Mouse (Mus musculus): Measurements from ENCODE around the gene Ppip5k2. TPM values are rescaled to one million over a fixed set of nuclear protein-coding genes. Genes with fewer than 3 reads are reported as not detected.

Ppip5k2 gene
- polyA plus RNA-seq, 1 experiment from 2014 or later: 54.9 TPM

- 88% methylated on average over 11 of the region's 11 CpGs for WGBS
- H3K36me3 ChIP-seq (ENCODE audit: control insufficient read depth, insufficient read depth, low read length): no peaks in the 10 kb centered on the region
- ATAC-seq (ENCODE audit: insufficient read depth, low FRiP score, low TSS enrichment) (no peak), DNase-seq (ENCODE audit: low spot score) (no peak)
- H3K27me3 ChIP-seq (ENCODE audit: control insufficient read depth, insufficient read depth, low read length): no peaks in the 10 kb centered on the region
- no peak overlapping the region for H3K27ac ChIP-seq (ENCODE audit: low read depth, low read length)
- no peak overlapping the region for H3K4me3 ChIP-seq (ENCODE audit: low read depth, low read length)
- H3K4me2 ChIP-seq (ENCODE audit: low read depth): no peak overlapping the region
- H3K9me3 ChIP-seq (ENCODE audit: control insufficient read depth, low read length): no peaks in the 10 kb centered on the region
- no peak overlapping the region for H3K9ac ChIP-seq (ENCODE audit: low read length)
- no peaks in the 10 kb centered on the region for H3K4me1 ChIP-seq (ENCODE audit: control insufficient read depth, insufficient read depth, low read length)
Observed at GRCm38 (mm10) chr1:97785685-97786393, 15.6 kb upstream of the Ppip5k2 start.

GRCm38 (mm10) chr1:97784928-97785327, 14.7 kb upstream of the Ppip5k2 start:
- no peak overlapping the region for H3K4me3 ChIP-seq (ENCODE audit: low read depth, low read length)
- no peaks in the 10 kb centered on the region for H3K9me3 ChIP-seq (ENCODE audit: control insufficient read depth, low read length)
- H3K9ac ChIP-seq (ENCODE audit: low read length): no peak overlapping the region
- no peak overlapping the region for H3K4me2 ChIP-seq (ENCODE audit: low read depth)
- WGBS: 80% methylated on average over 7 of the region's 7 CpGs
- no peak overlapping the region for H3K27ac ChIP-seq (ENCODE audit: low read depth, low read length)
- no peak for ATAC-seq (ENCODE audit: insufficient read depth, low FRiP score, low TSS enrichment)
- no peaks in the 10 kb centered on the region for H3K36me3 ChIP-seq (ENCODE audit: control insufficient read depth, insufficient read depth, low read length)
- no peaks in the 10 kb centered on the region for H3K27me3 ChIP-seq (ENCODE audit: control insufficient read depth, insufficient read depth, low read length)
- no peaks in the 10 kb centered on the region for H3K4me1 ChIP-seq (ENCODE audit: control insufficient read depth, insufficient read depth, low read length)
- DNase-seq (ENCODE audit: low spot score): no peak

- Histone ChIP-seq H3K27ac (ENCODE audit: low read depth, low read length) (no peak overlapping the region), H3K4me1 (ENCODE audit: control insufficient read depth, insufficient read depth, low read length) (no peaks in the 10 kb centered on the region), H3K9me3 (ENCODE audit: control insufficient read depth, low read length) (no peaks in the 10 kb centered on the region), H3K27me3 (ENCODE audit: control insufficient read depth, insufficient read depth, low read length) (no peaks in the 10 kb centered on the region), H3K4me2 (ENCODE audit: low read depth) (no peak overlapping the region), H3K4me3 (ENCODE audit: low read depth, low read length) (no peak overlapping the region), H3K36me3 (ENCODE audit: control insufficient read depth, insufficient read depth, low read length) (no peaks in the 10 kb centered on the region), H3K9ac (ENCODE audit: low read length) (no peak overlapping the region)
- DNase-seq (ENCODE audit: low spot score): no peak
- WGBS: 97% methylated on average over 7 of the region's 7 CpGs
- no peak for ATAC-seq (ENCODE audit: insufficient read depth, low FRiP score, low TSS enrichment)
Observed at GRCm38 (mm10) chr1:97781674-97782073, 11.5 kb upstream of the Ppip5k2 start.

GRCm38 (mm10) chr1:97773973-97774372, 3.8 kb upstream of the Ppip5k2 start:
- Histone ChIP-seq H3K4me1 (ENCODE audit: control insufficient read depth, insufficient read depth, low read length) (peaks cover 3% of the 10 kb centered on the region; the same call in 1 of the 2 replicates), H3K4me3 (ENCODE audit: low read depth, low read length) (no peak overlapping the region), H3K9me3 (ENCODE audit: control insufficient read depth, low read length) (no peaks in the 10 kb centered on the region), H3K4me2 (ENCODE audit: low read depth) (no peak overlapping the region), H3K27me3 (ENCODE audit: control insufficient read depth, insufficient read depth, low read length) (no peaks in the 10 kb centered on the region), H3K36me3 (ENCODE audit: control insufficient read depth, insufficient read depth, low read length) (no peaks in the 10 kb centered on the region), H3K27ac (ENCODE audit: low read depth, low read length) (no peak overlapping the region), H3K9ac (ENCODE audit: low read length) (no peak overlapping the region)
- WGBS: 97% methylated on average over 2 of the region's 2 CpGs
- DNase-seq (ENCODE audit: low spot score) (no peak), ATAC-seq (ENCODE audit: insufficient read depth, low FRiP score, low TSS enrichment) (no peak)

GRCm38 (mm10) chr1:97773362-97773761, 3.2 kb upstream of the Ppip5k2 start:
- no peaks in the 10 kb centered on the region for H3K27me3 ChIP-seq (ENCODE audit: control insufficient read depth, insufficient read depth, low read length)
- no peaks in the 10 kb centered on the region for H3K9me3 ChIP-seq (ENCODE audit: control insufficient read depth, low read length)
- H3K4me3 ChIP-seq (ENCODE audit: low read depth, low read length): no peak overlapping the region
- H3K4me2 ChIP-seq (ENCODE audit: low read depth): no peak overlapping the region
- DNase-seq (ENCODE audit: low spot score): no peak
- H3K9ac ChIP-seq (ENCODE audit: low read length): no peak overlapping the region
- peaks cover 5% of the 10 kb centered on the region; the same call in 1 of the 2 replicates for H3K4me1 ChIP-seq (ENCODE audit: control insufficient read depth, insufficient read depth, low read length)
- no peak for ATAC-seq (ENCODE audit: insufficient read depth, low FRiP score, low TSS enrichment)
- H3K36me3 ChIP-seq (ENCODE audit: control insufficient read depth, insufficient read depth, low read length): no peaks in the 10 kb centered on the region
- H3K27ac ChIP-seq (ENCODE audit: low read depth, low read length): no peak overlapping the region
- 89% methylated on average over 6 of the region's 6 CpGs for WGBS

GRCm38 (mm10) chr1:97771727-97772126, 1.5 kb upstream of the Ppip5k2 start:
- Histone ChIP-seq H3K4me3 (ENCODE audit: low read depth, low read length) (no peak overlapping the region), H3K4me2 (ENCODE audit: low read depth) (no peak overlapping the region), H3K9ac (ENCODE audit: low read length) (no peak overlapping the region), H3K4me1 (ENCODE audit: control insufficient read depth, insufficient read depth, low read length) (peaks cover 5% of the 10 kb centered on the region; the same call in 1 of the 2 replicates), H3K9me3 (ENCODE audit: control insufficient read depth, low read length) (no peaks in the 10 kb centered on the region), H3K36me3 (ENCODE audit: control insufficient read depth, insufficient read depth, low read length) (no peaks in the 10 kb centered on the region), H3K27ac (ENCODE audit: low read depth, low read length) (no peak overlapping the region), H3K27me3 (ENCODE audit: control insufficient read depth, insufficient read depth, low read length) (no peaks in the 10 kb centered on the region)
- 95% methylated on average over 5 of the region's 5 CpGs for WGBS
- no peak for ATAC-seq (ENCODE audit: insufficient read depth, low FRiP score, low TSS enrichment)
- no peak for DNase-seq (ENCODE audit: low spot score)

GRCm38 (mm10) chr1:97771118-97771517, 907 bp upstream of the Ppip5k2 start:
- H3K4me2 ChIP-seq (ENCODE audit: low read depth): no peak overlapping the region
- H3K9ac ChIP-seq (ENCODE audit: low read length): no peak overlapping the region
- DNase-seq (ENCODE audit: low spot score): no peak
- H3K4me3 ChIP-seq (ENCODE audit: low read depth, low read length): no peak overlapping the region
- peaks cover 5% of the 10 kb centered on the region; the same call in 1 of the 2 replicates for H3K4me1 ChIP-seq (ENCODE audit: control insufficient read depth, insufficient read depth, low read length)
- no peaks in the 10 kb centered on the region for H3K27me3 ChIP-seq (ENCODE audit: control insufficient read depth, insufficient read depth, low read length)
- H3K36me3 ChIP-seq (ENCODE audit: control insufficient read depth, insufficient read depth, low read length): no peaks in the 10 kb centered on the region
- H3K9me3 ChIP-seq (ENCODE audit: control insufficient read depth, low read length): no peaks in the 10 kb centered on the region
- 82% methylated on average over 7 of the region's 7 CpGs for WGBS
- no peak for ATAC-seq (ENCODE audit: insufficient read depth, low FRiP score, low TSS enrichment)
- H3K27ac ChIP-seq (ENCODE audit: low read depth, low read length): no peak overlapping the region

- Histone ChIP-seq H3K36me3 (ENCODE audit: control insufficient read depth, insufficient read depth, low read length) (no peaks in the 10 kb centered on the region), H3K27ac (ENCODE audit: low read depth, low read length) (peak overlapping the region; percentile 77), H3K4me2 (ENCODE audit: low read depth) (peak overlapping the region; percentile 58), H3K27me3 (ENCODE audit: control insufficient read depth, insufficient read depth, low read length) (no peaks in the 10 kb centered on the region), H3K9me3 (ENCODE audit: control insufficient read depth, low read length) (no peaks in the 10 kb centered on the region), H3K9ac (ENCODE audit: low read length) (peak overlapping the region; percentile 88), H3K4me3 (ENCODE audit: low read depth, low read length) (peak overlapping the region; percentile 92), H3K4me1 (ENCODE audit: control insufficient read depth, insufficient read depth, low read length) (peaks cover 5% of the 10 kb centered on the region; the same call in 1 of the 2 replicates)
- DNase-seq (ENCODE audit: low spot score): peak; percentile 41
- under 1% methylated on average over 37 of the region's 40 CpGs for WGBS
- ATAC-seq (ENCODE audit: insufficient read depth, low FRiP score, low TSS enrichment): peak; percentile 66
Observed at GRCm38 (mm10) chr1:97769294-97769903, 812 bp downstream of the Ppip5k2 start.

- Histone ChIP-seq H3K4me3 (ENCODE audit: low read depth, low read length) (peak overlapping the region; percentile 92), H3K27me3 (ENCODE audit: control insufficient read depth, insufficient read depth, low read length) (no peaks in the 10 kb centered on the region), H3K27ac (ENCODE audit: low read depth, low read length) (no peak overlapping the region), H3K36me3 (ENCODE audit: control insufficient read depth, insufficient read depth, low read length) (no peaks in the 10 kb centered on the region), H3K4me1 (ENCODE audit: control insufficient read depth, insufficient read depth, low read length) (peaks cover 5% of the 10 kb centered on the region; the same call in 1 of the 2 replicates), H3K4me2 (ENCODE audit: low read depth) (peak overlapping the region; percentile 58), H3K9ac (ENCODE audit: low read length) (peak overlapping the region; percentile 88), H3K9me3 (ENCODE audit: control insufficient read depth, low read length) (no peaks in the 10 kb centered on the region)
- no peak for DNase-seq (ENCODE audit: low spot score)
- 14% methylated on average over 7 of the region's 7 CpGs for WGBS
- ATAC-seq (ENCODE audit: insufficient read depth, low FRiP score, low TSS enrichment): no peak
Observed at GRCm38 (mm10) chr1:97768906-97769293, 1.3 kb downstream of the Ppip5k2 start.

Data from neural tube, embryonic 11.5 days (tissue).